Mouse (Mus musculus): ENCODE results near the gene Kif7. TPM values are rescaled to one million over a fixed set of nuclear protein-coding genes. Genes with fewer than 3 reads are reported as not detected.
A peak's percentile ranks its signal among the peaks of the same experiment; 100 is the strongest.

The Kif7 gene
- total and polyA plus RNA-seq, 3 experiments, result 0.80 to 1.3 (median 1.2) TPM

- intact Hi-C loops (cut with DNase I), result loop anchor here (5.0 kb wide), 1 partner anchor 67 kb away; no protein-coding TSS in a partner anchor
- peak overlapping the region; percentile 67 for H3K4me3 ChIP-seq
- TF ChIP-seq CTCF (IDR thresholded peaks at IDR 0.05) (no peak), EP300 (IDR thresholded peaks at IDR 0.05; ENCODE audit: insufficient read depth, low read depth, low read length) (no peak), POLR2A (IDR thresholded peaks at IDR 0.05; ENCODE audit: insufficient read depth, low read depth, low read length) (no peak)
- H3K36me3 ChIP-seq (ENCODE audit: control insufficient read depth, insufficient read depth, low read length), result no peaks in the 10 kb centered on the region
- peak overlapping the region; percentile 53 for H3K9ac ChIP-seq (ENCODE audit: low read depth, low read length)
- peaks cover 2% of the 10 kb centered on the region; the same call in 1 of the 2 replicates for H3K4me1 ChIP-seq (ENCODE audit: control insufficient read depth, insufficient read depth, low read length)
- no peaks in the 10 kb centered on the region for H3K79me2 ChIP-seq (replicated peaks; ENCODE audit: control insufficient read depth, insufficient read depth, low read length)
- under 1% methylated on average over 73 of the region's 73 CpGs for WGBS
- H3K27ac ChIP-seq, result no peak overlapping the region
- peaks cover 4% of the 10 kb centered on the region; the same call in 1 of the 2 replicates for H3K27me3 ChIP-seq (ENCODE audit: control insufficient read depth, insufficient read depth, low read length)
- DNase-seq, result no peak
Measured at GRCm38 (mm10) chr7:79660291-79661150, 55.0 kb downstream of the Kif7 start.

DNA sequence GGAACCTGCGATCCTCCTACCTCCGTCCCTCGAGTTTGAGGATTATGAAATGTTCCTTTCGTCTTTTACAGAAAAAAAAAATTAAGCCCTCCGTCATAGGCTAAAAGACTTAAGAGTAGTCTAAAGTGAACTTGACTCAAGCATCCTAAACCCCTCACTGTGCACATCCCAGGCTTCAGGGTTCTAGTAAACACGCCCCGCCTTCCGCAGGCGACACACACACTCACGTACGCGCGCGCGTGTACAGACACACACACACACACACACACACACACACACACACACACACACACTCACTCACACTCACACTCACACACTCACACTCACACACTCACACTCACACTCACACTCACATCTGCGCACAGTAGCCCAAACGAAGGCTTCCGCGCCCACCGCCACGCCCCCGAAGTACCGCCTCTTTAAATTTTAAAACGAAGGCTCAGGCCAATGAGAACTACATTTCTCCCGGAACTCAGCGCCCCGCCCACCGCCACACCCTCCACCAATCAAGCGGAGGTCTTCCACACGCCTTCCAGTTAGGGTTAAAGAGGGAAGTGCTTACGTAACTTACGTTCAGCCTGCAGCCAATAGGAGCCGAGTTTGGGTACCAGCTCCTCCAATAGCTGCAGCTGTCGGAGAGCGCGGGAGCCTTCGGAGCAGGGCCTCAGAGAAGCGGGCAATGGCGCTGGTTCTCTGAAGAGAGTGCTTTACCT, 55.8 kb downstream of the Kif7 start, which contains the start of gene Ticrr:
Ticrr (plus strand) TSS at position 619 of the 713 bp plus-strand sequence.
- intact Hi-C loops (cut with DNase I), result loop anchor here (5.0 kb wide), 1 partner anchor 68 kb away; no protein-coding TSS in a partner anchor
- Histone ChIP-seq H3K27ac (no peak within 1 kb of the TSS), H3K79me2 (replicated peaks; ENCODE audit: control insufficient read depth, insufficient read depth, low read length) (no peaks in the 10 kb centered on the region), H3K27me3 (ENCODE audit: control insufficient read depth, insufficient read depth, low read length) (peaks cover 4% of the 10 kb centered on the region; the same call in 1 of the 2 replicates), H3K9ac (ENCODE audit: low read depth, low read length) (peak within 1 kb of the TSS; percentile 53), H3K4me1 (ENCODE audit: control insufficient read depth, insufficient read depth, low read length) (peaks cover 2% of the 10 kb centered on the region; the same call in 1 of the 2 replicates), H3K36me3 (ENCODE audit: control insufficient read depth, insufficient read depth, low read length) (no peaks in the 10 kb centered on the region), H3K4me3 (peak within 1 kb of the TSS; percentile 67)
- peak; percentile 91 to 95 for DNase-seq
- TF ChIP-seq CTCF (IDR thresholded peaks at IDR 0.05) (no peak), POLR2A (IDR thresholded peaks at IDR 0.05; ENCODE audit: insufficient read depth, low read depth, low read length) (no peak), EP300 (IDR thresholded peaks at IDR 0.05; ENCODE audit: insufficient read depth, low read depth, low read length) (no peak)
- WGBS, result under 1% methylated on average over 39 of the region's 39 CpGs

DNA sequence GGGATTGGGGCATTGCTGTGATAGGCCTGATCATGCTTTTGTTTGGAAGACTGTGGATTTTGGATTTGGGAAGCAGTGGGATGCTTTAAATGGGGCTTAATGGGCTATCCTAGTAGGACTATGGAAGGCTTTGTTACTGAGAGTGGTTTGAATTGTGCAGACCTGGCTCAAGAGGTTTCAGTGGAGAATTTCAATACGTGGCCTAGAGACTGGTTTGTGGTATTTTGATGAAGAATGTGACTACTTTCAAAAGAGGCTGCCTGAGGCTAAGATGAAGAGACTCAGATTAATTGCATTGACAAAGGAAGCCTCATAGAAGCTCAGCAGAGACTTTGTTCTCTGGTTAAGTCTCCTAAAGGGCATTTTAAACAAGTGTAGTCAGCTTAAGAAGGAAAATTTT, 60.9 kb downstream of the Kif7 start:
- Histone ChIP-seq H3K36me3 (ENCODE audit: control insufficient read depth, insufficient read depth, low read length) (no peaks in the 10 kb centered on the region), H3K4me1 (ENCODE audit: control insufficient read depth, insufficient read depth, low read length) (peaks cover 2% of the 10 kb centered on the region; the same call in 1 of the 2 replicates), H3K79me2 (replicated peaks; ENCODE audit: control insufficient read depth, insufficient read depth, low read length) (no peaks in the 10 kb centered on the region), H3K27me3 (ENCODE audit: control insufficient read depth, insufficient read depth, low read length) (no peaks in the 10 kb centered on the region), H3K27ac (no peak overlapping the region), H3K4me3 (no peak overlapping the region), H3K9ac (ENCODE audit: low read depth, low read length) (no peak overlapping the region)
- DNase-seq, result no peak
- intact Hi-C loops (cut with DNase I), result no loop called here
- no peak for TF ChIP-seq POLR2A (IDR thresholded peaks at IDR 0.05; ENCODE audit: insufficient read depth, low read depth, low read length)
- no peak for TF ChIP-seq CTCF (IDR thresholded peaks at IDR 0.05)
- no peak for TF ChIP-seq EP300 (IDR thresholded peaks at IDR 0.05; ENCODE audit: insufficient read depth, low read depth, low read length)
- WGBS, result 60% methylated on average over 1 of the region's 1 CpGs

DNA sequence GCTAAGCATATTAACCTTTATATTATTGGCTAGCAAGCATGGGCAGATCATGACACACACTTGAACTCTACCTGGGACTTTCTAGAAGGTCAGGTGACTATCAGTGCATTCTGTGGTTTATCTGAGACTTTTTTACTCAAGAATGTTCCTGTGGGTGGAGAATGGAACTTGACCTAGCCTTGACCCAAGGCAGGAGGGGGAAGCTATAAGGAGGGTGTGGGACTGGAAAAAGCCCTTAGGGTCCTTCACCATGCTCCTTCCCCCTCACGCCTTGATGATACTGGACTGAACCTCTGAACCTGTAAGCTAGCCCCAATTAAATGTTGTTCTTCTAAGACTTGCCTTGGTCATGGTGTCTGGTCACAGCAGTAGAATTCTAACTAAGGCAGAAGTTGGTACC, 61.3 kb downstream of the Kif7 start:
- DNase-seq, result no peak
- H3K36me3 ChIP-seq (ENCODE audit: control insufficient read depth, insufficient read depth, low read length), result no peaks in the 10 kb centered on the region
- no peak overlapping the region for H3K9ac ChIP-seq (ENCODE audit: low read depth, low read length)
- intact Hi-C loops (cut with DNase I), result no loop called here
- H3K4me3 ChIP-seq, result no peak overlapping the region
- no peak for TF ChIP-seq POLR2A (IDR thresholded peaks at IDR 0.05; ENCODE audit: insufficient read depth, low read depth, low read length)
- no peaks in the 10 kb centered on the region for H3K79me2 ChIP-seq (replicated peaks; ENCODE audit: control insufficient read depth, insufficient read depth, low read length)
- 79% methylated on average over 1 of the region's 1 CpGs for WGBS
- H3K4me1 ChIP-seq (ENCODE audit: control insufficient read depth, insufficient read depth, low read length), result no peaks in the 10 kb centered on the region
- no peak overlapping the region for H3K27ac ChIP-seq
- no peaks in the 10 kb centered on the region for H3K27me3 ChIP-seq (ENCODE audit: control insufficient read depth, insufficient read depth, low read length)

GRCm38 (mm10) chr7:79649005-79649404, 66.5 kb downstream of the Kif7 start:
- intact Hi-C loops (cut with DNase I), result loop anchor here (1.0 kb wide), 1 partner anchor 153 kb away; no protein-coding TSS in a partner anchor
- Histone ChIP-seq H3K9ac (ENCODE audit: low read depth, low read length) (no peak overlapping the region), H3K27ac (no peak overlapping the region), H3K4me1 (ENCODE audit: control insufficient read depth, insufficient read depth, low read length) (no peaks in the 10 kb centered on the region), H3K36me3 (ENCODE audit: control insufficient read depth, insufficient read depth, low read length) (no peaks in the 10 kb centered on the region), H3K79me2 (replicated peaks; ENCODE audit: control insufficient read depth, insufficient read depth, low read length) (no peaks in the 10 kb centered on the region), H3K4me3 (no peak overlapping the region), H3K27me3 (ENCODE audit: control insufficient read depth, insufficient read depth, low read length) (no peaks in the 10 kb centered on the region)
- peak; percentile 14 to 47 for DNase-seq
- no peak for TF ChIP-seq EP300 (IDR thresholded peaks at IDR 0.05; ENCODE audit: insufficient read depth, low read depth, low read length)
- peak; percentile 88 for TF ChIP-seq CTCF (IDR thresholded peaks at IDR 0.05)
- 5% methylated on average over 3 of the region's 3 CpGs for WGBS

Other genes starting within 250 kb of the Kif7 start
- gene Polg, start 249.4 kb downstream of the Kif7 start, total RNA-seq (2021), result 10 to 100 TPM; 53.0 to 66.5 TPM
- gene Polg, start 249.4 kb downstream of the Kif7 start, polyA plus RNA-seq (2012; rRNA removed), result 40.5 and 59.0 TPM in 2 replicates
- gene Rhcg, start 98.1 kb downstream of the Kif7 start, total RNA-seq (2021), result not detected
- gene Rhcg, start 98.1 kb downstream of the Kif7 start, polyA plus RNA-seq (2012; rRNA removed), result not detected in 2 replicates
- gene Ticrr, start 55.5 kb downstream of the Kif7 start, total RNA-seq (2021), result under 1 TPM; 0.03 to 0.09 TPM
- gene Ticrr, start 55.5 kb downstream of the Kif7 start, polyA plus RNA-seq (2012; rRNA removed), result 0.20 TPM in 1 of 2 replicates, not detected in the other
- 10 to 100 TPM in 1 of 2 experiments, 1 to 10 TPM in 1; 6.8 to 10.4 TPM for gene Plin1, start 17.2 kb upstream of the Kif7 start, total RNA-seq (2021)
- gene Plin1, start 17.2 kb upstream of the Kif7 start, polyA plus RNA-seq (2012; rRNA removed), result 30.5 and 55.2 TPM in 2 replicates
- 10 to 100 TPM; 18.1 to 19.0 TPM for gene Pex11a, start 27.4 kb upstream of the Kif7 start, total RNA-seq (2021)
- gene Pex11a, start 27.4 kb upstream of the Kif7 start, polyA plus RNA-seq (2012; rRNA removed), result 16.4 and 21.9 TPM in 2 replicates
- under 1 TPM in 1 of 2 experiments, not detected in 1; 0.10 TPM for gene Wdr93, start 27.4 kb upstream of the Kif7 start, total RNA-seq (2021)
- 0.20 and 0.31 TPM in 2 replicates for gene Wdr93, start 27.4 kb upstream of the Kif7 start, polyA plus RNA-seq (2012; rRNA removed)
- gene Mesp1, start 78.1 kb upstream of the Kif7 start, total RNA-seq (2021), result not detected
- gene Mesp1, start 78.1 kb upstream of the Kif7 start, polyA plus RNA-seq (2012; rRNA removed), result not detected in 2 replicates
- gene Mesp2, start 95.0 kb upstream of the Kif7 start, total RNA-seq (2021), result under 1 TPM in 1 of 2 experiments, not detected in 1; 0.13 TPM
- 0.06 and 0.12 TPM in 2 replicates for gene Mesp2, start 95.0 kb upstream of the Kif7 start, polyA plus RNA-seq (2012; rRNA removed)
- gene Anpep, start 145.3 kb upstream of the Kif7 start, total RNA-seq (2021), result 10 to 100 TPM in 1 of 2 experiments, 1 to 10 TPM in 1; 8.4 to 12.9 TPM
- 18.5 and 30.6 TPM in 2 replicates for gene Anpep, start 145.3 kb upstream of the Kif7 start, polyA plus RNA-seq (2012; rRNA removed)
- 10 to 100 TPM; 19.4 to 21.9 TPM for gene Ap3s2, start 204.9 kb upstream of the Kif7 start, total RNA-seq (2021)
- 13.1 and 19.4 TPM in 2 replicates for gene Ap3s2, start 204.9 kb upstream of the Kif7 start, polyA plus RNA-seq (2012; rRNA removed)
- gene Arpin, start 219.6 kb upstream of the Kif7 start, total RNA-seq (2021), result 10 to 100 TPM in 1 of 2 experiments, 1 to 10 TPM in 1; 9.9 to 10.6 TPM
- 8.9 and 13.9 TPM in 2 replicates for gene Arpin, start 219.6 kb upstream of the Kif7 start, polyA plus RNA-seq (2012; rRNA removed)